Mouse (Mus musculus): ENCODE results near the gene Pbp2.

DNA sequence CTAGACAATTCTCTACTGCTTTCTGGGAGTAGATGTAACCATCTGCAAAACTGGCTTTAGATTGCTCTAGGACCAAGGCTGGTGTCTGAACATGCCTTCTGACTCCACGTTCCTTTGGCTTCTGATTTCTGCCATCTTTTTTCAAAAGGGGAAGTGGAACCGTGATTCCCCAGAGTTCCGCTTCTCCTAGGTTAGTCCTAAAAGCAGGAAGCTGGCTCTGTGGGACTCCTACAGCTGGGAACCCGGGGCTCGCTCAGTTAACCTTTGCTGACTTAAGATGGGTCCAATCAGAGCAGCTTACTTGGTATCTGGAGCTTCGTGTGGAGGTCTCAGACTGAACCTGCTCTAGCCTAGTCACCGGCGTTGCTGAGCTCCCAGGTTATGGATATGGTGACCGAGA, 49.1 kb downstream of the Pbp2 start:
- no peak for TF ChIP-seq CTCF (conservative IDR thresholded peaks at IDR 0.05; ENCODE audit: low read length)
- no peak for TF ChIP-seq POU5F1 (IDR thresholded peaks at IDR 0.05; ENCODE audit: borderline replicate concordance, low read length)
- TF ChIP-seq NANOG (IDR thresholded peaks at IDR 0.05; ENCODE audit: borderline replicate concordance, low read length): no peak

All from E14TG2a.4 (cell line).